Mouse (Mus musculus) midbrain, embryonic 10.5 days (tissue): ENCODE data around the gene Tjp1. TPM values are rescaled to one million over a fixed set of nuclear protein-coding genes. Genes with fewer than 3 reads are reported as not detected.

Experiments used
- DNase-seq: peaks from one replicate; pipeline ENCODE4 v3.0.0-alpha.2; 2017; ENCODE audit warnings: low spot score
- H3K27ac ChIP-seq: fragments of 300-500 bp; sonication (generic); replicated peaks from 2 replicates; pipeline ENCODE4 v1.5.1; 2016; ENCODE audit warnings: mild to moderate bottlenecking
- H3K27me3 ChIP-seq: fragments of 300-500 bp; sonication (generic); 2 replicates; pipeline ENCODE4 v1.6.1; 2016; ENCODE audit warnings: low read depth, mild to moderate bottlenecking; ENCODE audit not compliant: poor library complexity, severe bottlenecking
- H3K36me3 ChIP-seq: fragments of 300-500 bp; sonication (generic); 2 replicates; pipeline ENCODE4 v1.6.1; 2016; ENCODE audit warnings: mild to moderate bottlenecking, moderate library complexity
- H3K4me1 ChIP-seq: fragments of 300-500 bp; sonication (generic); 2 replicates; pipeline ENCODE4 v1.6.1; 2016
- H3K4me3 ChIP-seq: fragments of 300-500 bp; sonication (generic); 2 replicates; pipeline ENCODE4 v1.5.1; 2016; ENCODE audit warnings: mild to moderate bottlenecking, moderate library complexity
- H3K9me3 ChIP-seq: fragments of 300-500 bp; sonication (generic); replicated peaks from 2 replicates; pipeline ENCODE4 v1.6.1; 2016; ENCODE audit warnings: mild to moderate bottlenecking
- WGBS: fragments of 180-500 bp; shearing (Covaris S2); methylation state at CpG from one replicate; pipeline ENCODE4 v1.1.7; 2016; 5-methylcytosine and 5-hydroxymethylcytosine counted together
- polyA plus RNA-seq: library from polyadenylated mRNA; unstranded; fragments of >200 nt; fragmentation: Nextera tagmentation; extraction: Ambion mirVana; gene quantifications from 2 replicates; pipeline ENCODE4 v1.2.1, GENCODE M21; 2016

Tjp1 gene
- polyA plus RNA-seq = 21.7 and 25.0 TPM in 2 replicates

- Histone ChIP-seq H3K27ac (peak within 1 kb of the TSS; percentile 70), H3K36me3 (no peaks in the 10 kb centered on the region)
- 3% methylated on average over 108 of the region's 115 CpGs for WGBS
Observed at GRCm38 (mm10) chr7:65527071-65528007, at the start of gene Tjp1. Gene Tjp1, minus strand, starts transcription at chr7:65527781.

GRCm38 (mm10) chr7:65577118-65577517 is 49.5 kb upstream of the Tjp1 start:
- WGBS = 59% methylated on average over 12 of the region's 12 CpGs
- no peak overlapping the region for H3K4me3 ChIP-seq
- H3K36me3 ChIP-seq = no peaks in the 10 kb centered on the region
- peaks cover 4% of the 10 kb centered on the region for H3K4me1 ChIP-seq
- DNase-seq = peak; percentile 37
- H3K27me3 ChIP-seq = no peaks in the 10 kb centered on the region
- no peak overlapping the region for H3K27ac ChIP-seq
- H3K9me3 ChIP-seq = no peaks in the 10 kb centered on the region

More at GRCm38 (mm10) chr7:65527071-65528007, at the start of gene Tjp1:
- Histone ChIP-seq H3K9me3 (no peaks in the 10 kb centered on the region; the same call in 1 of the 2 replicates), H3K27me3 (peaks cover 93% of the 10 kb centered on the region), H3K4me3 (peak within 1 kb of the TSS; percentile 77), H3K4me1 (peaks cover 14% of the 10 kb centered on the region)
- peak; percentile 62 for DNase-seq

DNA sequence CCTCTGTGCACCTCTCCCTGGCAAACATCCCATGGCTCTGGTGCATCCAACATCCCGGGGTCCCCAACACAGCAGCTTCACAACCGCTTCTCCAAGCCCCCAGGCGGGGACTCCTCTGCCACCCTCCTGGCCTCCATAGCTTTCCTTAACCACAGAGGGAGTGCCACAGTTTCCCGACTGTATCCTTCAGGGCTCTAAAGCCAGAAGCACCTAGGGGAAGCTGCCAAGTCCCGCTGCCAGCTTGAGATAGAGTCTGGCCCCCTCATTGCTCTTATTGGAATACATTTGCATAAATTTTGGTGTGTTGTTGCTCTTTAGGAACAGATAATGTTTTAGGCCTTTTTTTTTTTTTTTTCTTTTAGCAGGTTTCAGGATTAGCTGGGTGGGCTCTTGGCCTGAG is 45.1 kb upstream of the Tjp1 start:
- 69% methylated on average over 5 of the region's 5 CpGs for WGBS
- DNase-seq = no peak
- H3K4me3 ChIP-seq = no peak overlapping the region
- no peaks in the 10 kb centered on the region for H3K27me3 ChIP-seq
- H3K9me3 ChIP-seq = no peaks in the 10 kb centered on the region
- H3K36me3 ChIP-seq = no peaks in the 10 kb centered on the region
- peaks cover 4% of the 10 kb centered on the region for H3K4me1 ChIP-seq
- no peak overlapping the region for H3K27ac ChIP-seq

GRCm38 (mm10) chr7:65570691-65571090 is 43.1 kb upstream of the Tjp1 start:
- DNase-seq = no peak

DNA sequence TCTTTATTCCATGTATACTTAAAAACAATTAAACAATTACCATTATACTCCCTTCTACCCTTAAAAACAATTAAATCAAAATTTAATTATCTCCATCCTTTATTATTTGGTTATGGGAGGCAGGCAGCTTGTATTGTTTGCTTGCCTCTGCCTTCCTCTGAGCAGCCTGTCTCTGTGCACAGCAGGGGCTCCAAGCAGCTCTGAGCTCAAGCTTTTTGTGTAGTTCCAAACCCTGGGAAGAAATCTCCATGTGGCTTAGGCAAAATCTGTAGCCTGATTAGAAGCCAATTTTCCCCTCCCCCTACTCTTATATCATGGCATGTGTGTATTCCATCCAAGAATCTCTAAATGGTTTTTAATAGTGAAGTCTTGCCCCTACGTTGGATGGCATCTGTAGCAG is 28.4 kb upstream of the Tjp1 start:
- no peaks in the 10 kb centered on the region for H3K9me3 ChIP-seq
- no peaks in the 10 kb centered on the region for H3K4me1 ChIP-seq
- no peaks in the 10 kb centered on the region for H3K27me3 ChIP-seq
- no peak overlapping the region for H3K4me3 ChIP-seq
- no peak for DNase-seq
- no peaks in the 10 kb centered on the region for H3K36me3 ChIP-seq
- no peak overlapping the region for H3K27ac ChIP-seq
- WGBS = 44% methylated on average over 1 of the region's 1 CpGs

More at GRCm38 (mm10) chr7:65570691-65571090, 43.1 kb upstream of the Tjp1 start:
- Histone ChIP-seq H3K9me3 (no peaks in the 10 kb centered on the region), H3K4me1 (no peaks in the 10 kb centered on the region), H3K36me3 (no peaks in the 10 kb centered on the region), H3K4me3 (no peak overlapping the region), H3K27ac (no peak overlapping the region), H3K27me3 (no peaks in the 10 kb centered on the region)
- WGBS = 91% methylated on average over 4 of the region's 4 CpGs

GRCm38 (mm10) chr7:65545741-65546140 is 18.2 kb upstream of the Tjp1 start:
- H3K27ac ChIP-seq = no peak overlapping the region
- 70% methylated on average over 5 of the region's 5 CpGs for WGBS
- no peaks in the 10 kb centered on the region for H3K36me3 ChIP-seq
- no peaks in the 10 kb centered on the region for H3K9me3 ChIP-seq
- H3K4me3 ChIP-seq = no peak overlapping the region
- DNase-seq = no peak
- no peaks in the 10 kb centered on the region for H3K4me1 ChIP-seq
- no peaks in the 10 kb centered on the region for H3K27me3 ChIP-seq

GRCm38 (mm10) chr7:65532689-65533088 is 5.1 kb upstream of the Tjp1 start:
- Histone ChIP-seq H3K4me3 (no peak overlapping the region), H3K27ac (no peak overlapping the region), H3K36me3 (no peaks in the 10 kb centered on the region), H3K4me1 (peaks cover 13% of the 10 kb centered on the region), H3K27me3 (peaks cover 77% of the 10 kb centered on the region), H3K9me3 (peaks cover 16% of the 10 kb centered on the region)
- WGBS = 14% methylated on average over 4 of the region's 4 CpGs
- DNase-seq = peak; percentile 20

- no peak for DNase-seq
- Histone ChIP-seq H3K27ac (no peak overlapping the region), H3K27me3 (peaks cover 68% of the 10 kb centered on the region), H3K4me1 (peaks cover 11% of the 10 kb centered on the region), H3K4me3 (no peak overlapping the region), H3K36me3 (no peaks in the 10 kb centered on the region), H3K9me3 (no peaks in the 10 kb centered on the region)
- WGBS = 85% methylated on average over 4 of the region's 4 CpGs
Observed at GRCm38 (mm10) chr7:65523116-65523515, 4.5 kb downstream of the Tjp1 start.

- WGBS = 76% methylated on average over 12 of the region's 12 CpGs
- H3K9me3 ChIP-seq = no peaks in the 10 kb centered on the region
- no peak overlapping the region for H3K4me3 ChIP-seq
- H3K27me3 ChIP-seq = peaks cover 62% of the 10 kb centered on the region
- no peak for DNase-seq
- H3K36me3 ChIP-seq = no peaks in the 10 kb centered on the region
- no peak overlapping the region for H3K27ac ChIP-seq
- H3K4me1 ChIP-seq = peaks cover 7% of the 10 kb centered on the region
Observed at GRCm38 (mm10) chr7:65522490-65522889, 5.1 kb downstream of the Tjp1 start.

- Histone ChIP-seq H3K9me3 (no peaks in the 10 kb centered on the region), H3K36me3 (no peaks in the 10 kb centered on the region), H3K4me1 (peaks cover 9% of the 10 kb centered on the region), H3K27ac (no peak overlapping the region), H3K27me3 (peaks cover 43% of the 10 kb centered on the region), H3K4me3 (no peak overlapping the region)
- DNase-seq = no peak
- WGBS = 95% methylated on average over 8 of the region's 8 CpGs
Observed at GRCm38 (mm10) chr7:65520622-65521021, 7.0 kb downstream of the Tjp1 start.

GRCm38 (mm10) chr7:65519788-65520563 is 7.6 kb downstream of the Tjp1 start:
- no peaks in the 10 kb centered on the region for H3K36me3 ChIP-seq
- H3K4me3 ChIP-seq = no peak overlapping the region
- peaks cover 9% of the 10 kb centered on the region for H3K4me1 ChIP-seq
- H3K27ac ChIP-seq = no peak overlapping the region
- 50% methylated on average over 12 of the region's 12 CpGs for WGBS
- H3K9me3 ChIP-seq = no peaks in the 10 kb centered on the region
- peaks cover 37% of the 10 kb centered on the region for H3K27me3 ChIP-seq
- DNase-seq = peak; percentile 77

DNA sequence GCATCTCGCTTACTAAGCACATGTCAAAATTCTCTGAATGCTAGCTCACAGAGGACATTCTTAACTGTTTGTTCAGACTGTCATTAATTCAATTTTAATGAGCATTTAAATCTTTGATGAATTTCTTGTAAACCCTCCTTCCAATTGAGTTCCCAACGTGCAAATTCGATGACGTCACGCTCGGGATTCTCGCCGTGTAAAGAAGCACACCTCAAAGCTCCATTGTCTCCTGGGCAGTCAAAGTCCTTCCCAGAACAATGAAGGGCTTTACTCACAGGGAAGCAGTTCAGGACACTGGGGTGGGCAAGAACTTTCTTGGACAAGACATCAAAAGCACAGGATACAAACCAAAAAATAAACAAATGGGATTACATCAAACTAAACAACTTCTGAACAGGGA is 10.7 kb downstream of the Tjp1 start:
- WGBS = 31% methylated on average over 8 of the region's 8 CpGs

More for the DNA sequence above, 10.7 kb downstream of the Tjp1 start:
- no peak overlapping the region for H3K27ac ChIP-seq
- no peaks in the 10 kb centered on the region for H3K36me3 ChIP-seq
- no peaks in the 10 kb centered on the region for H3K9me3 ChIP-seq
- peaks cover 9% of the 10 kb centered on the region for H3K4me1 ChIP-seq
- no peak for DNase-seq
- H3K27me3 ChIP-seq = peaks cover 8% of the 10 kb centered on the region; the same call in 1 of the 2 replicates
- no peak overlapping the region for H3K4me3 ChIP-seq
